Comparison of ENCODE assay signal across 21 mouse cellular contexts in genomic region chr14:95956056-95956729, GRCm38 (mm10).
DNase-seq lines count a peak whose midpoint lies in the region; ATAC-seq and TF ChIP-seq lines count a peak whose summit lies in the region.
"Had no signal": no experiment of that assay in that cellular context is flagged by ENCODE, and none has a peak within 500 bp of the region (broad histone marks: within the 10 kb centered on the region; RNA-seq: fewer than 3 reads in every experiment).

No protein-coding gene starts in this region.

- peak; percentile 14 to 36 for DNase-seq in cerebellum, postnatal 14 days
- DNase-seq in cerebellum, adult 8-10 months = no peak
- no peak for DNase-seq in spleen, postnatal 36 days (ENCODE audit: low spot score in 2 of 2)
- DNase-seq in adrenal gland, postnatal 4 days (ENCODE audit: low spot score in 2 of 2) = no peak
- DNase-seq: adrenal gland, postnatal 10 days; adrenal gland, postnatal 36 days; B cell, adult 2 months; cerebellum, adult 2 months; gastrocnemius, postnatal 10 days; gastrocnemius, postnatal 36 days; heart, adult 11 months; kidney, adult 11 months; kidney, adult 8-10 months had no signal

- no peak for TF ChIP-seq CTCF in bone marrow macrophage, adult 2 months (IDR thresholded peaks at IDR 0.05; ENCODE audit: low read depth, low read length)

- TF ChIP-seq POLR2A in bone marrow macrophage, adult 2 months (IDR thresholded peaks at IDR 0.05; ENCODE audit: borderline replicate concordance, low read depth, low read length) = no peak

- peak; percentile 12; the same call in 1 of the 2 replicates for ATAC-seq in granulocyte monocyte progenitor cell, adult 5-6 weeks (replicated peaks; ENCODE audit: poor library complexity, severe bottlenecking)
- ATAC-seq: forebrain, embryonic 14.5 days; Patski had no signal

- H3K4me1 ChIP-seq in bone marrow macrophage, adult 2 months (ENCODE audit: control insufficient read depth, insufficient read depth, low read length) = peaks cover 17% of the 10 kb centered on the region
- H3K4me1 ChIP-seq: embryonic facial prominence, embryonic 12.5 days; embryonic facial prominence, embryonic 15.5 days; hindbrain, embryonic 10.5 days had no signal

- H3K27ac ChIP-seq in bone marrow macrophage, adult 2 months (ENCODE audit: insufficient read depth, low read depth, low read length) = peak overlapping the region; percentile 100
- H3K27ac ChIP-seq: embryonic facial prominence, embryonic 12.5 days; embryonic facial prominence, embryonic 15.5 days; hindbrain, embryonic 10.5 days; hindbrain, embryonic 14.5 days had no signal

- peak overlapping the region; percentile 35; the same call in 1 of the 2 replicates for H3K4me3 ChIP-seq in bone marrow macrophage, adult 2 months (ENCODE audit: insufficient read depth, low read length)
- H3K4me3 ChIP-seq: embryonic facial prominence, embryonic 12.5 days; embryonic facial prominence, embryonic 15.5 days; hindbrain, embryonic 10.5 days had no signal

Comparison
In these comparisons a context has a peak if more than half of its experiments do, and no peak if none do; other contexts are left out.
1. DNase-seq: peak in cerebellum, postnatal 14 days (2 of 2); none in cerebellum, adult 8-10 months (single experiment), spleen, postnatal 36 days (0 of 2) and adrenal gland, postnatal 4 days (0 of 2).